Mouse (Mus musculus): ENCODE measurements around the gene Tnfrsf1b. TPM values are rescaled to one million over a fixed set of nuclear protein-coding genes. Genes with fewer than 3 reads are reported as not detected.
A peak's percentile ranks its signal among the peaks of the same experiment; 100 is the strongest.

The Tnfrsf1b gene
- 4.5 and 5.2 TPM in 2 replicates for polyA plus RNA-seq (2015; fragmentation: Nextera tagmentation; extraction: Ambion mirVana)

DNA sequence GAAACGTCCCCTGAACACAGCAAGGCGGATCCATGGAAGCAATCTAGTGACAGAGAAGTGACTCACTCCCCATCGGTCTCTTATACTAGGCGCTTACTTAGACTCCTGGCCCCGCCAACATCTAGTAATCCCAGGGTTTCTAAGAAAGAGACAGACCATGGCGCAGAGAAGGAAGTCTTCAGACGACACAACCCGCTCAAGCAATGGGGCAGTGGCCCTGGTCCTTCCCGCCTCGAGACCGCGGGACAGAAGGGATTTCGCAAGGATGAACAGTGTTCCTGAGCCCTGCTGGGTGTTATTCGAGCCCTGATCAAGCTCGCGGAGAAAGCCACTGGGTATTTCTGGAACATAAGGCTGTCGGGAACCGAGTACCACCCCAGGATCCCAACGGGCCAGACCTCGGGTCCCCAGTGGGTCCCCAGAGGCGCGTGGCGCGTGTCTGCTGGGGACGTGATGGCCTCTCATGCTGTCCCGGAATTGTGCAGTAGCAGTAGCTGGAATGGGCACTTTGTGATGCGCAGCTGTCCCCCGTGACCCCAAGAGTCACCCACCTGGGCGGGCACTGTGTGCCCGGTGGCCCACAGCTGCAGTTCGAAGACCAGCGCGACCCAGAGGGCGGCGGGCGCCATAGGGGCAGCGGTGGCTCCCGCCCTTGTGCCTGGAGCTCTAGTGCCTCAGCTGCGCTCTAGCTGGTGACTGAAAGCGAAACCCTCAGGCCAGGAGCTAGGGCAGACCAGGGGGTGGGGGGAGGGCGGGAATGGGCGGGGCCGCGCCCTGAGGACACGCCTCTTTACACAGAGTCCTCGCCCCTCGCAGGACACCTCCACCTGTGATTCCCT lies at the start of gene Tnfrsf1b:
Gene Tnfrsf1b, minus strand, starts transcription at position 698 of the 839 bp plus-strand sequence.
- Histone ChIP-seq H3K27me3 (peaks cover 41% of the 10 kb centered on the region), H3K4me3 (peak within 1 kb of the TSS; percentile 47)
- 1% methylated on average over 47 of the region's 47 CpGs for WGBS

DNA sequence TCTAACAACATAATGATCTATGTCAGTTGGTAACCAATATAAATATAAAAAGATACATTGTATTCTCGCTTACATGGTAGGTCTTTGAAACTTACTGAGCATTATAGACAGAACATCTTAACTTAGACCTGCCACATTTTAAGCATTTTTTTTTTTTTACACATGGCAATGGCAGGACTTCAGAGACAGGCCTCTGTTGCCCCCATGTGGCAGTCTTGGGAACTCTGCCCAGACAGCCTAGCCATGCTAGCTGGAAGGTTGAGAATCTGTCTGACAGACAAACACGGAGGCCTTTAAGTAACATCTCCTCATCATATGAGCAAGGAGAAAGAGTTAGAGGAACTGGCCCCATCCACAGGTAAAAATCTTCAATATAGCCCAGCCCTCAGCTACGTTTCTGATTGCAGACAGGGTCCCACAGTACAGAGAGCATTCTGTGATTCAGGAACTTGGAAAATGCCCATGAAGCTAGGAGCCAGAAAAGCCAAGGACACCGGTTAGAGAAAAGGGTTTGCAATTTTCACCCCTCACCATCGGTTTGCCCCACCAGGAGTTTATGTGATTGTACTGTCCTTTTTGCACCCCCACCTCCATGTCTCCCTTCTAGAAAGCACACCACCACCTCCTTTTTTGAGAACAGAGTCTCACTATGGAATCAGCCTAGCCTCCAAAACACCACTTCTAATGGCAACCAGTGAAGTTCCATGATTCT lies 49.1 kb upstream of the Tnfrsf1b start:
- no peak for ATAC-seq (ENCODE audit: borderline replicate concordance, extremely low read depth, low FRiP score, low TSS enrichment)
- no peak overlapping the region for H3K9ac ChIP-seq
- H3K4me1 ChIP-seq = no peaks in the 10 kb centered on the region
- no peak overlapping the region for H3K4me2 ChIP-seq
- H3K36me3 ChIP-seq = no peaks in the 10 kb centered on the region
- 43% methylated on average over 5 of the region's 5 CpGs for WGBS
- no peaks in the 10 kb centered on the region for H3K9me3 ChIP-seq
- H3K27me3 ChIP-seq = no peaks in the 10 kb centered on the region
- no peak overlapping the region for H3K27ac ChIP-seq
- no peak overlapping the region for H3K4me3 ChIP-seq

More for the DNA sequence above, at the start of gene Tnfrsf1b:
- ATAC-seq (ENCODE audit: borderline replicate concordance, extremely low read depth, low FRiP score, low TSS enrichment) = peak; percentile 86
- Histone ChIP-seq H3K9ac (peak within 1 kb of the TSS; percentile 43), H3K9me3 (no peaks in the 10 kb centered on the region), H3K36me3 (no peaks in the 10 kb centered on the region), H3K4me1 (no peaks in the 10 kb centered on the region), H3K4me2 (peak within 1 kb of the TSS; percentile 83), H3K27ac (no peak within 1 kb of the TSS)

DNA sequence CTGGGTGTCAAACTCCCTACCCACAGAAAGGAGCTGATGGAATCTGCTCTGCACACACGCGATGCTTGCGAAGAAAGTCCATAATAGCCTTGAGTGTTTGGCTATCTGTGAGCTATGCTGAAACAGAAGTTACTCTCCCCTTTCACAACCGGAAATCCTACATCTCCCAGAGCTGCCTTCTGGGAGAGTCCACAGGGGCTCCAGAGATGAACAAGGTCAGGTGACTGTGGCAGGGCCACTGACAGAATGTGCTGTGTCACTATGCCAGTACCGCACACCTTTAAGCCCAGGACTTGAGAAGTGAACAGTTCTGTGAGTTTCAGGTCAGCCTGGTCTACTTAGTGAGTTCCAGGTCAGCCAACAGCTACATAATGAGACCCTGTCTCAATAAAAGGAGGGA lies 47.9 kb upstream of the Tnfrsf1b start:
- Histone ChIP-seq H3K9ac (no peak overlapping the region), H3K4me3 (no peak overlapping the region), H3K27ac (no peak overlapping the region), H3K4me1 (no peaks in the 10 kb centered on the region), H3K27me3 (no peaks in the 10 kb centered on the region), H3K9me3 (no peaks in the 10 kb centered on the region), H3K4me2 (no peak overlapping the region), H3K36me3 (no peaks in the 10 kb centered on the region)
- ATAC-seq (ENCODE audit: borderline replicate concordance, extremely low read depth, low FRiP score, low TSS enrichment) = no peak
- 76% methylated on average over 5 of the region's 5 CpGs for WGBS

DNA sequence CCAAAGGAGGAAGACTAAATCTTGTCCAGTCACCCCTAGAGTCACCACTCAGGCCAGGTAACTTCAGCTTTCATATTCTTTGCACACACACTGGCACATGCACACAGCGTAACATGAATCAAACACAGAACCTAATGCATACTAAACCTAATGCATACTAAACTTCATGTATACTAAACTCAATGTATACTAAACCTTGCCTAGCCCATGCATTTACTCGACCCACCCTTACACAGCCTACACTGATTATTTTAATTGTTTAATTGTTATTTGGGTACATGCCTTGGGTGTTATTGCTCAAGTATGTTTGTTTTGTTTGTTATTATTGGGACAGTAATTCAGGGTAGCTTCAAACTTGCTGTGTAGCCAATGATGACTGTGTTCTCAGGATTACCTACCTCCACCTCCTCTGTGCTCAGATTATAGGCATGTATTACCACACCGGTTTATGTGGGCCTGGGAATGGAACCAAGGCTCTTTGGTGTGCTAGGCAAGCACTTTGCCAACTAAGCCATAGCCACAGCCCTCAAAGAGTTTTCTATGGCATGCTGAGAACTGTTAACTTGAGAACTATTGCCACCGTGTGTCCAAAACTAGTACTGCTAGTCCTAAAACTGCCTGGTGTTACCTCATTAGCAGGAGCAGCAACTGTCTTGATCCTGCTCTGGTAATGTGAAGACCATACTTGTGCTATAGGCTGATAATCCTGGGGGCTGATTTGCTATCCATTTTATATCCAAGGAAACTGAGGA lies 39.9 kb upstream of the Tnfrsf1b start:
- Histone ChIP-seq H3K9ac (no peak overlapping the region), H3K27me3 (no peaks in the 10 kb centered on the region; the same call in 1 of the 2 replicates), H3K4me2 (no peak overlapping the region), H3K36me3 (no peaks in the 10 kb centered on the region), H3K4me3 (no peak overlapping the region), H3K4me1 (no peaks in the 10 kb centered on the region), H3K9me3 (no peaks in the 10 kb centered on the region), H3K27ac (no peak overlapping the region)
- 43% methylated on average over 4 of the region's 4 CpGs for WGBS
- ATAC-seq (ENCODE audit: borderline replicate concordance, extremely low read depth, low FRiP score, low TSS enrichment) = 0 out of 2 replicates have a peak, but pooled peaks have one; percentile 42

DNA sequence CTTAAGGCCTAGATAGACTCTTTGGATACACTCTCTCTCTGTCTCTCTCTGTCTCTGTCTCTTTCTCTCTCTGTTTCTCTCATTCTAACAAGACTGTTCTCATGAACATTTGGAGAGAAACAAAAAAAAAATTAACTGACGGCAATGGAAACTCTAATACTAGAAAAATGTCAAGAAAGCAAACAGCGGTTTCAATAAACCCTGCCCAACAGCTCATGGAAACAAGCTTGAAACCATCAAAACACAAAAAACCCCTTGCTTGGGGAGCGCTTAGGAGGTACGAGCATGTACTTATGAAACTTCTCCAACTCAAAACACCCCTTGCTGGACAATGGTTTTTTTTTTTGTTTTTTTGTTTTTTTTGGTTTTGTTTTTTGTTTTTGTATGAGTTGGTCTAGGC lies 38.0 kb upstream of the Tnfrsf1b start:
- Histone ChIP-seq H3K9me3 (no peaks in the 10 kb centered on the region), H3K4me1 (no peaks in the 10 kb centered on the region), H3K27ac (no peak overlapping the region), H3K27me3 (no peaks in the 10 kb centered on the region; the same call in 1 of the 2 replicates), H3K9ac (no peak overlapping the region), H3K4me2 (no peak overlapping the region), H3K4me3 (no peak overlapping the region), H3K36me3 (no peaks in the 10 kb centered on the region)
- 89% methylated on average over 4 of the region's 4 CpGs for WGBS
- no peak for ATAC-seq (ENCODE audit: borderline replicate concordance, extremely low read depth, low FRiP score, low TSS enrichment)

DNA sequence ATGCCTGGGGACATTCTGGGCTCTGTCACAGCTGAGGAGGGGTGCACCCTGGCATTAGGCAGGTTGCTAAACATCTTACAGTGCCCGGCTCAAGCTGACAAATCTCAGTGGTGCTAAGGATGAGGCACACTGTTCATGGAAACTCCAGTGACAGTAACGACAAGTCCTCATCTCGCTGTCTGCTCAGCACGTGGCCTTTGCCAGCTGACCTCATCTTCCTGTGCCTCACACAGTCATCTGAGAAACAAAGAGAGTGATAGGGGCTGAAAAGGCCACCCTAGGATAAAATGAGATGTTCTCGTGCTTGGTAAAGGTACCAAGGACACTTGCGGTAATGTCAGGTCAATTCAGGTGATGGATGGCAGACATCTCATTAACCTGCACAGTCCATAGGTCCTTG lies 36.8 kb upstream of the Tnfrsf1b start:
- Histone ChIP-seq H3K27me3 (no peaks in the 10 kb centered on the region; the same call in 1 of the 2 replicates), H3K4me2 (no peak overlapping the region), H3K9me3 (no peaks in the 10 kb centered on the region), H3K4me1 (no peaks in the 10 kb centered on the region), H3K36me3 (no peaks in the 10 kb centered on the region), H3K27ac (no peak overlapping the region), H3K4me3 (no peak overlapping the region), H3K9ac (no peak overlapping the region)
- ATAC-seq (ENCODE audit: borderline replicate concordance, extremely low read depth, low FRiP score, low TSS enrichment) = no peak
- 53% methylated on average over 6 of the region's 6 CpGs for WGBS

DNA sequence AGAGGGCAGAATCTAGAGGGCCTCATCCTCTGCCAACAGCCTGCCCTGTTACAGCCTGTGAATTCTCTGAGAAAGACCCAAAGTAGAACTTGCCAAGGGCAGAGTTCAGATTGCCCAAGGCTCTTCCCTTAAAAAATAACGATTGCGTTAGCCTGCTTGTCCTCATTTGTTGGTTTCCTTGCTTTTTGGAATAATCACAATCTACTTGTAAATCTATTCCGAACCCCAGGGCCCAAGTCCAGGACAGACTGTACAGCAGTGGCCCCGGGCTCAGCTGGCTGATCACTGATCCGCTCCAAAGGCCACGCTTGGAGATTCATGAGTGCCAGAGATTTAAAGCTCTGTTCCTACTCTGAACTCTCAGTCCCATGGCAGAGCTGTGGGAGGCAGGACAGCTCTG lies 34.3 kb upstream of the Tnfrsf1b start:
- WGBS = 86% methylated on average over 6 of the region's 6 CpGs
- ATAC-seq (ENCODE audit: borderline replicate concordance, extremely low read depth, low FRiP score, low TSS enrichment) = no peak
- H3K9ac ChIP-seq = no peak overlapping the region

DNA sequence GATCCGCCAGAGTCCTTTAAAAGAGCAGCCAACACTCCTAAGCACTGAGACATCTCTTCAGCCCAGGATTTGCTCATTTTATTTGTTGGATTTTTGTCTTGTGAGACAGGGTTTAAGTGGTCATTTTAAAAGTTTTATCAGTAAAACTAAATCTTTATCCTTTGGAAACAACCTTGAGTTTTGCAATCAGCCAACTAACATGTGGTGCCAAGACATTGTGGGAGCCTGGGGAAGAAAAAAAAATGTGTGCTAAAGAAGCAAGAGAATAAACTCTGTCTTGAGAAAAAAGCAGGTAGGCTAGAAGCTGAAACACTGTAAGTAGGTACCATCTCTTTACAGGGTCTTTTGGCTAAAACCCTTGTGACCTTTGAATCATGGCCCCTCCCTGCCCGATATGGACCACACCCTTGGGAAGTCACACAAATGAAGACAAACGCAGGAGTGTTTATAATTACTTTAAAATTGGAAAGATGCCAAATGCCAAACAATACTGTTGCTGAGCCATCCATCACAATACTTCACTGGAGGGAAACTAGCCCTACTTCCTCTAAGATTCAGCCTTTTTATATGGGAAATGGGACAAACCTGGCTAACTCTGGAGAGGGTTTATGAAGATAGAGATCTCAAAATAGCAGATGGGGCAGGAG lies 32.2 kb upstream of the Tnfrsf1b start:
- H3K9ac ChIP-seq = no peak overlapping the region
- H3K27me3 ChIP-seq = no peaks in the 10 kb centered on the region; the same call in 1 of the 2 replicates
- no peak overlapping the region for H3K4me2 ChIP-seq
- no peaks in the 10 kb centered on the region for H3K9me3 ChIP-seq
- 56% methylated on average over 3 of the region's 3 CpGs for WGBS
- H3K36me3 ChIP-seq = no peaks in the 10 kb centered on the region
- no peak overlapping the region for H3K27ac ChIP-seq
- H3K4me3 ChIP-seq = no peak overlapping the region
- no peak for ATAC-seq (ENCODE audit: borderline replicate concordance, extremely low read depth, low FRiP score, low TSS enrichment)
- no peaks in the 10 kb centered on the region for H3K4me1 ChIP-seq

More for the DNA sequence above, 34.3 kb upstream of the Tnfrsf1b start:
- Histone ChIP-seq H3K27ac (no peak overlapping the region), H3K4me2 (no peak overlapping the region), H3K9me3 (no peaks in the 10 kb centered on the region), H3K27me3 (no peaks in the 10 kb centered on the region; the same call in 1 of the 2 replicates), H3K4me1 (no peaks in the 10 kb centered on the region), H3K4me3 (no peak overlapping the region), H3K36me3 (no peaks in the 10 kb centered on the region)

DNA sequence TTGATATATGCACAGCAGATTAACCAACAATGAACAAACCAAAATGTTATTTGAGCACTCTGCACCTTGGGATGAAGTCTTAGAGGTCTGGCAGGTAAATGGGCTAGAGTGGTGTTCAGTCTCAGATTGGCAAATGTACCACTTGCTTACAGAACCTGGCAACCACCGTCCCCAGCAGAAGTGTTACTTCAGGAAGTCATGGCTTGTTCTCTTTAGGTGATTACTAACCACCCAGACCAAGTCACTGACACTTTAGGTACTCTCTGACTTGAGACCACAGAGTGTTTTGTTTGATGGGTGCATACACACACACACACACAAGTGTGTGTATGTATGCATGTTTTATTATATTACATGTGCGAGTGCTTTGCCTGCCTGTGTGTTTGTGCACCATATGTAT lies 31.6 kb upstream of the Tnfrsf1b start:
- Histone ChIP-seq H3K27me3 (no peaks in the 10 kb centered on the region; the same call in 1 of the 2 replicates), H3K27ac (no peak overlapping the region), H3K36me3 (no peaks in the 10 kb centered on the region), H3K4me3 (no peak overlapping the region), H3K9ac (no peak overlapping the region), H3K4me2 (no peak overlapping the region), H3K9me3 (no peaks in the 10 kb centered on the region), H3K4me1 (no peaks in the 10 kb centered on the region)
- WGBS = 83% methylated on average over 2 of the region's 2 CpGs
- ATAC-seq (ENCODE audit: borderline replicate concordance, extremely low read depth, low FRiP score, low TSS enrichment) = no peak

DNA sequence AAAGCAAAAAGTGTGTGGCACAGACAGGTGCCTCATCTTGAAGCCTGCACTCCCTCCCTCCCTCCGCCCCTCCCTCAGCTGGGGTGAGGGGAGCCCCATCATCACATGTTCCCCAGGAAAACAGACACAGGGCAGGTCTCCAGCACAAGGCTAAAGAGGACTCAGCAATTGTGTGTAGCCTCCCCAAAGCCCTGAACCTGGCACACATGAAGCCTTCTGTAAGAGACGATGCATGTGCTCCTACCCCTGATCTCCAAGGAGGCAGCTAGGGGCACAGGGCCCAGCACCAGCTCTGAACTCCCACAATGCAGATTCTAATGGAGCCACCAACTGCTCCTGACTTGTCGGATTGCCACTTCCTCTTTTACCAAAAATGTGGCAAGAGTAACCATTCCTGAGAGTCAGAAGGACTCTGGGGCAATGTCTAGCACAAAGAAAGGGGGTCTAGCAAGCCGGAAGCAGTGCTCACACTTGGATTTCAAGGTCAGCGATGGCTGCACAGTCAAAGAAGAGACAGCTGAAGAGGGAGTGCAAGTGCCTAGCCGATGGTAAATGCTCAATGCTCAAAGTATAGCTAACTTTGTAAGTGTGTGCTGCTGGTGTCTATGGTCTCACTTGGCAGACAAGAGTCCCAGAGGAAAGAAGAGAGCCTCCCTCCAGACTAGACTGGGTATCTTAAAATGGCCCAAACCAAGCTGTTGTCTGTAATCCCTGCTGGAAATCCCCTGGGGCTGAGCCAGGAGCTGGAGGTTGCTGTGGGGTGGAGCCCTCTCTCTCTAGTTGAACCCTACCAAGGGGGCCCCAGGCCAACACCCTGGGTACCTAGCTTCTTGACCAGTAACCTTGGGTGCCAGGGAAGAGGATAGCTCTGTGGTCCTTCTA lies 29.9 kb upstream of the Tnfrsf1b start:
- Histone ChIP-seq H3K27ac (no peak overlapping the region), H3K9ac (no peak overlapping the region), H3K4me1 (no peaks in the 10 kb centered on the region), H3K4me2 (no peak overlapping the region), H3K27me3 (no peaks in the 10 kb centered on the region), H3K9me3 (no peaks in the 10 kb centered on the region), H3K36me3 (no peaks in the 10 kb centered on the region), H3K4me3 (no peak overlapping the region)
- WGBS = 79% methylated on average over 6 of the region's 6 CpGs
- no peak for ATAC-seq (ENCODE audit: borderline replicate concordance, extremely low read depth, low FRiP score, low TSS enrichment)

Measured in lung, embryonic 15.5 days (tissue).